Mouse (Mus musculus): ENCODE measurements around the gene Paqr8.

DNA sequence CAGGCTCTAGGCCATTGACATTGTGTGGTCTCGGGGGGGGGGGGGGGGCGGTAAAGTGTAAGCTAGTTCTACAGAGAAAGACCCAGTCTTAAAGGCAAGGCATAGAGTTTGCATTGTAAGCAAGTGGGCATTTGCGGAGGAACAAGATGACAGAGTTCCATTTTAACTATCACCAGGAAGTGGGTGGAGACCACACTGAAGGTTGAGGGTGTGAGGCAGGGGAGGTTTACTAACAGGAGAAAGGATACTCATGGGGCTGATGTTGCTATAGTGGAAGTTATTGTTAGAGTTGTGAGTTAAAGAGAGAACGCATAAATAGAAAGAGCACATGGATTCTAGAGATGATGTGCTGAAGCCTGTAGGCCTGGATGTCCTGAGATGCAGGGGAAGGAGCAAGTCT lies 36.0 kb downstream of the Paqr8 start:
- TF ChIP-seq CTCF (IDR thresholded peaks at IDR 0.05; ENCODE audit: low read depth) (no peak), EP300 (optimal IDR thresholded peaks at IDR 0.05) (no peak)

All from stomach, postnatal 0 days (tissue).